Mouse (Mus musculus): ENCODE data around the gene Pigx.
"Not testable (repeated sequence)": the region's sequence is repeated elsewhere in the genome, so short reads cannot be mapped to it uniquely, and the experiment has no call there.

GRCm38 (mm10) chr16:32070070-32070469, 29.5 kb downstream of the Pigx start:
- TF ChIP-seq POLR2A (IDR thresholded peaks at IDR 0.05; ENCODE audit: borderline replicate concordance, insufficient read depth, low read length); CTCF (IDR thresholded peaks at IDR 0.05; ENCODE audit: borderline replicate concordance, insufficient read depth, low read depth, low read length): not testable (repeated sequence)

All from cerebellum, adult 2 months (tissue).